Mouse (Mus musculus) MEL (cell line): Measurements from ENCODE around the gene Jmjd8.

Experiments
- CTCF ChIP-seq, 3 experiments: IDR thresholded peaks in 2 of 3; conservative IDR thresholded peaks in 1 of 3; 2 replicates each; pipeline ENCODE4 v1.5.1; 2011 to 2012; ENCODE audit warnings: low read length in 3 of 3, low read depth in 2 of 3, mild to moderate bottlenecking in 2 of 3, improper control_type of control experiment in 1 of 3, inconsistent platforms in 1 of 3, mixed read lengths in 1 of 3, moderate library complexity in 1 of 3; ENCODE audit not compliant: control insufficient read depth in 1 of 3, insufficient read depth in 1 of 3, poor library complexity in 1 of 3, severe bottlenecking in 1 of 3
- EP300 ChIP-seq, 2 experiments: IDR thresholded peaks; 2 replicates each; pipeline ENCODE4 v1.6.1; 2011; ENCODE audit warnings: improper control_type of control experiment in 2 of 2, low read length in 2 of 2, low read depth in 1 of 2, mild to moderate bottlenecking in 1 of 2
- MAFK ChIP-seq: IDR thresholded peaks from 2 replicates; pipeline ENCODE4 v1.6.1; 2011; ENCODE audit warnings: low read depth, mild to moderate bottlenecking, low read length, improper control_type of control experiment, borderline replicate concordance
- SMC3 ChIP-seq: IDR thresholded peaks from 2 replicates; pipeline ENCODE4 v1.6.1; 2011; ENCODE audit warnings: low read depth, low read length, improper control_type of control experiment
- USF1 ChIP-seq: IDR thresholded peaks from 2 replicates; pipeline ENCODE4 v1.6.1; 2014; ENCODE audit warnings: low read depth, mild to moderate bottlenecking, inconsistent platforms, low read length, improper control_type of control experiment, moderate library complexity

GRCm38 (mm10) chr17:25874148-25874720 is 45.6 kb downstream of the Jmjd8 start:
- TF ChIP-seq SMC3 = no peak
- TF ChIP-seq CTCF (IDR thresholded peaks at IDR 0.05 in 2 of 3, conservative IDR thresholded peaks at IDR 0.05 in 1 of 3; ENCODE audit: control insufficient read depth in 1 of 3, insufficient read depth in 1 of 3, low read depth in 2 of 3, low read length in 3 of 3, poor library complexity in 1 of 3, severe bottlenecking in 1 of 3) = no peak
- TF ChIP-seq USF1 = no peak
- no peak for TF ChIP-seq MAFK
- no peak for TF ChIP-seq EP300 (IDR thresholded peaks at IDR 0.05; ENCODE audit: low read depth in 1 of 2, low read length in 2 of 2)
